23 mouse cellular contexts compared by ENCODE assay signal in genomic region chr10:94400895-94401294, GRCm38 (mm10).
DNase-seq lines count a peak whose midpoint lies in the region; ATAC-seq and TF ChIP-seq lines count a peak whose summit lies in the region.
"Had no signal": no experiment of that assay in that cellular context is flagged by ENCODE, and none has a peak within 500 bp of the region (broad histone marks: within the 10 kb centered on the region; RNA-seq: fewer than 3 reads in every experiment).

No protein-coding gene starts in this region.

- H3K4me1 ChIP-seq in intestine, embryonic 16.5 days (ENCODE audit: control insufficient read depth, insufficient read depth, low read length): no peaks in the 10 kb centered on the region
- H3K4me1 ChIP-seq in intestine, embryonic 15.5 days (replicated peaks): no peaks in the 10 kb centered on the region
- H3K4me1 ChIP-seq in lung, embryonic 14.5 days (ENCODE audit: insufficient read depth): peaks cover 7% of the 10 kb centered on the region; the same call in 1 of the 2 replicates
- no peaks in the 10 kb centered on the region for H3K4me1 ChIP-seq in lung, adult 2 months (ENCODE audit: control insufficient read depth, insufficient read depth, low read length)
- H3K4me1 ChIP-seq in stomach, embryonic 16.5 days (ENCODE audit: control insufficient read depth, insufficient read depth, low read length): no peaks in the 10 kb centered on the region; the same call in none of the 2 replicates
- H3K4me1 ChIP-seq: liver, embryonic 15.5 days had no signal

- no peak for TF ChIP-seq CTCF in lung, embryonic 14.5 days (IDR thresholded peaks at IDR 0.05; ENCODE audit: low read depth)
- no peak for TF ChIP-seq CTCF in lung, adult 2 months (IDR thresholded peaks at IDR 0.05; ENCODE audit: insufficient read depth, low read length)

- H3K4me2 ChIP-seq in intestine, embryonic 16.5 days (ENCODE audit: low read depth, low read length): no peak overlapping the region
- H3K4me2 ChIP-seq in intestine, embryonic 15.5 days (replicated peaks): no peak overlapping the region
- no peak overlapping the region for H3K4me2 ChIP-seq in lung, embryonic 14.5 days
- H3K4me2 ChIP-seq in stomach, embryonic 16.5 days (ENCODE audit: low read depth, low read length): no peak overlapping the region
- H3K4me2 ChIP-seq: kidney, embryonic 15.5 days; limb, embryonic 12.5 days; liver, embryonic 15.5 days had no signal

- no peak overlapping the region for H3K27ac ChIP-seq in intestine, embryonic 16.5 days (ENCODE audit: low read length)
- no peak overlapping the region for H3K27ac ChIP-seq in intestine, embryonic 15.5 days
- H3K27ac ChIP-seq in lung, embryonic 14.5 days (ENCODE audit: low read depth): peak overlapping the region; percentile 70; the same call in 1 of the 2 replicates
- no peak overlapping the region for H3K27ac ChIP-seq in stomach, embryonic 16.5 days (ENCODE audit: low read length)
- H3K27ac ChIP-seq: kidney, embryonic 15.5 days; left cerebral cortex, adult 2 months; limb, embryonic 12.5 days; liver, embryonic 15.5 days had no signal

- ATAC-seq in intestine, embryonic 16.5 days: peak; percentile 60; the same call in 1 of the 2 replicates
- no peak for ATAC-seq in intestine, embryonic 15.5 days
- ATAC-seq in lung, embryonic 14.5 days (ENCODE audit: insufficient read depth): peak; percentile 95
- peak; percentile 77 for ATAC-seq in stomach, embryonic 16.5 days (ENCODE audit: insufficient read depth, low FRiP score)
- ATAC-seq: forebrain, embryonic 14.5 days; hindbrain, embryonic 16.5 days; midbrain, embryonic 16.5 days had no signal

- peak; percentile 88 for DNase-seq in lung, embryonic 14.5 days
- no peak for DNase-seq in lung, adult 2 months
- peak; percentile 64 for DNase-seq in lung, postnatal 10 days
- no peak for DNase-seq in heart, postnatal 4 days
- DNase-seq: adrenal gland, postnatal 14 days; cerebellum, adult 11 months; cerebellum, adult 9-10 months; cerebellum, postnatal 36 days; gastrocnemius, postnatal 14 days; heart, postnatal 14 days; right cerebral cortex, postnatal 25 days; spleen, adult 18-20 months had no signal

- H3K4me3 ChIP-seq in intestine, embryonic 16.5 days (ENCODE audit: low read length): no peak overlapping the region
- no peak overlapping the region for H3K4me3 ChIP-seq in intestine, embryonic 15.5 days (replicated peaks)
- H3K4me3 ChIP-seq in lung, embryonic 14.5 days (ENCODE audit: low read depth, low read length): no peak overlapping the region
- H3K4me3 ChIP-seq in lung, adult 2 months (replicated peaks; ENCODE audit: extremely low read depth, low read depth, low read length): no peak overlapping the region
- no peak overlapping the region for H3K4me3 ChIP-seq in stomach, embryonic 16.5 days (replicated peaks; ENCODE audit: low read length)
- H3K4me3 ChIP-seq: kidney, embryonic 15.5 days; left cerebral cortex, adult 2 months; limb, embryonic 12.5 days; liver, embryonic 15.5 days had no signal

- H3K9ac ChIP-seq in intestine, embryonic 16.5 days (ENCODE audit: low read depth, low read length): no peak overlapping the region
- H3K9ac ChIP-seq in intestine, embryonic 15.5 days: no peak overlapping the region
- no peak overlapping the region for H3K9ac ChIP-seq in lung, embryonic 14.5 days
- no peak overlapping the region for H3K9ac ChIP-seq in stomach, embryonic 16.5 days (ENCODE audit: low read length)
- H3K9ac ChIP-seq: kidney, embryonic 15.5 days; limb, embryonic 12.5 days; liver, embryonic 15.5 days had no signal

- 78% methylated on average over 8 of the region's 8 CpGs for WGBS in intestine, embryonic 16.5 days
- 72% methylated on average over 8 of the region's 8 CpGs for WGBS in intestine, embryonic 15.5 days
- WGBS in lung, embryonic 14.5 days: 50% methylated on average over 8 of the region's 8 CpGs
- 73% methylated on average over 8 of the region's 8 CpGs for WGBS in lung, adult 2 months
- 64% methylated on average over 8 of the region's 8 CpGs for WGBS in stomach, embryonic 16.5 days

- H3K27me3 ChIP-seq in intestine, embryonic 16.5 days (replicated peaks; ENCODE audit: control insufficient read depth, insufficient read depth, low read length): no peaks in the 10 kb centered on the region
- H3K27me3 ChIP-seq in intestine, embryonic 15.5 days (replicated peaks): no peaks in the 10 kb centered on the region
- H3K27me3 ChIP-seq in lung, embryonic 14.5 days (ENCODE audit: insufficient read depth, low read length): no peaks in the 10 kb centered on the region
- H3K27me3 ChIP-seq in stomach, embryonic 16.5 days (ENCODE audit: control insufficient read depth, insufficient read depth, low read length): no peaks in the 10 kb centered on the region
- H3K27me3 ChIP-seq: kidney, embryonic 15.5 days; liver, embryonic 15.5 days had no signal

- no peaks in the 10 kb centered on the region for H3K9me3 ChIP-seq in intestine, embryonic 16.5 days (ENCODE audit: control insufficient read depth, low read length)
- no peaks in the 10 kb centered on the region for H3K9me3 ChIP-seq in intestine, embryonic 15.5 days
- no peaks in the 10 kb centered on the region for H3K9me3 ChIP-seq in lung, embryonic 14.5 days (ENCODE audit: low read depth, low read length)
- H3K9me3 ChIP-seq in stomach, embryonic 16.5 days (replicated peaks; ENCODE audit: control insufficient read depth, low read length): no peaks in the 10 kb centered on the region
- H3K9me3 ChIP-seq: G1E; kidney, embryonic 15.5 days; limb, embryonic 12.5 days; liver, embryonic 15.5 days had no signal

- no peak for TF ChIP-seq POLR2A in lung, adult 2 months (IDR thresholded peaks at IDR 0.05; ENCODE audit: borderline replicate concordance, extremely low read depth, low read depth, low read length)

- H3K36me3 ChIP-seq in intestine, embryonic 16.5 days (ENCODE audit: control insufficient read depth, insufficient read depth, low read length): no peaks in the 10 kb centered on the region
- no peaks in the 10 kb centered on the region for H3K36me3 ChIP-seq in intestine, embryonic 15.5 days
- H3K36me3 ChIP-seq in lung, embryonic 14.5 days (ENCODE audit: insufficient read depth): no peaks in the 10 kb centered on the region
- no peaks in the 10 kb centered on the region for H3K36me3 ChIP-seq in stomach, embryonic 16.5 days (ENCODE audit: control insufficient read depth, insufficient read depth, low read length)
- H3K36me3 ChIP-seq: G1E; kidney, embryonic 15.5 days; limb, embryonic 12.5 days; liver, embryonic 15.5 days had no signal

Comparison
In these comparisons a context has a peak if more than half of its experiments do, and no peak if none do; other contexts are left out.
1. DNase-seq: peak in lung, embryonic 14.5 days (single experiment) and lung, postnatal 10 days (single experiment); none in lung, adult 2 months (single experiment) and heart, postnatal 4 days (single experiment).